Mouse (Mus musculus) limb, embryonic 14.5 days (tissue): ENCODE results near the gene Cipc. TPM values are rescaled to one million over a fixed set of nuclear protein-coding genes. Genes with fewer than 3 reads are reported as not detected.

Source experiments
- ATAC-seq: fragments of 200-750 bp; cut with Nextera tagmentation; 2 replicates; pipeline ENCODE4 v1.8.0; 2017; ENCODE audit warnings: low read depth, moderate number of reproducible peaks, moderate TSS enrichment; ENCODE audit not compliant: low FRiP score
- DNase-seq: peaks from one replicate; pipeline ENCODE4 v3.0.0-alpha.2; 2015; ENCODE audit warnings: low spot score
- H3K27ac ChIP-seq: fragments of 300-500 bp; sonication (generic); replicated peaks from 2 replicates; pipeline ENCODE4 v1.5.1; 2014; ENCODE audit warnings: low read depth, mild to moderate bottlenecking, low read length, moderate library complexity, mixed read lengths
- H3K27me3 ChIP-seq: fragments of 300-500 bp; sonication (generic); 2 replicates; pipeline ENCODE4 v1.6.1; 2014; ENCODE audit warnings: low read length, mixed read lengths; ENCODE audit not compliant: control insufficient read depth, insufficient read depth
- H3K36me3 ChIP-seq: fragments of 300-500 bp; sonication (generic); 2 replicates; pipeline ENCODE4 v1.6.1; 2014; ENCODE audit warnings: mild to moderate bottlenecking, low read length, moderate library complexity, mixed read lengths; ENCODE audit not compliant: control insufficient read depth, insufficient read depth
- H3K4me1 ChIP-seq: fragments of 300-500 bp; sonication (generic); 2 replicates; pipeline ENCODE4 v1.6.1; 2014; ENCODE audit warnings: antibody characterized with exemption, low read length, mixed read lengths; ENCODE audit not compliant: control insufficient read depth, insufficient read depth
- H3K4me2 ChIP-seq: fragments of 300-500 bp; sonication (generic); replicated peaks from 2 replicates; pipeline ENCODE4 v1.6.1; 2014; ENCODE audit warnings: low read depth, mild to moderate bottlenecking, low read length, moderate library complexity; ENCODE audit not compliant: severe bottlenecking
- H3K4me3 ChIP-seq: fragments of 300-500 bp; sonication (generic); replicated peaks from 2 replicates; pipeline ENCODE4 v1.5.1; 2014; ENCODE audit warnings: low read length
- H3K9ac ChIP-seq: fragments of 300-500 bp; sonication (generic); 2 replicates; pipeline ENCODE4 v1.6.1; 2014; ENCODE audit warnings: mild to moderate bottlenecking, low read depth, low read length, moderate library complexity; ENCODE audit not compliant: severe bottlenecking
- H3K9me3 ChIP-seq: fragments of 300-500 bp; sonication (generic); 2 replicates; pipeline ENCODE4 v1.6.1; 2016; ENCODE audit warnings: low read length; ENCODE audit not compliant: control insufficient read depth
- POLR2A ChIP-seq: fragments of 200-500 bp; IDR thresholded peaks from 2 replicates; pipeline ENCODE4 v1.8.0; 2012; ENCODE audit warnings: inconsistent platforms, mild to moderate bottlenecking, moderate library complexity, borderline replicate concordance; ENCODE audit not compliant: insufficient read depth, insufficient read length; ENCODE audit errors: extremely low read depth
- WGBS: fragments of 180-500 bp; shearing (Covaris S2); extraction: QIAGEN DNeasy Blood & Tissue Kit; methylation state at CpG from one replicate; pipeline ENCODE4 v1.1.7; 2014; 5-methylcytosine and 5-hydroxymethylcytosine counted together
- polyA plus RNA-seq, 2 experiments: library from polyadenylated mRNA; depleted of rRNA in 1 of 2; stranded (reverse) in 1 of 2; unstranded in 1 of 2; fragments of >200 nt; fragmentation: Nextera tagmentation in 1 of 2; extraction: Ambion mirVana in 1 of 2; gene quantifications; 2 replicates each; pipeline versions ENCODE4 v1.2.1 to v1.2.3; 2012 to 2014

The Cipc gene
- polyA plus RNA-seq, 2 experiments, result 20.0 to 31.3 TPM

GRCm38 (mm10) chr12:86955894-86956293 lies 9.1 kb downstream of the Cipc start:
- 89% methylated on average over 2 of the region's 2 CpGs for WGBS
- Histone ChIP-seq H3K36me3 (peaks cover 65% of the 10 kb centered on the region), H3K9ac (no peak overlapping the region), H3K9me3 (no peaks in the 10 kb centered on the region), H3K27me3 (no peaks in the 10 kb centered on the region), H3K4me2 (no peak overlapping the region), H3K4me1 (no peaks in the 10 kb centered on the region), H3K4me3 (no peak overlapping the region), H3K27ac (no peak overlapping the region)
- DNase-seq, result no peak
- no peak for TF ChIP-seq POLR2A
- no peak for ATAC-seq

- no peak overlapping the region for H3K9ac ChIP-seq
- H3K27me3 ChIP-seq, result no peaks in the 10 kb centered on the region
- H3K27ac ChIP-seq, result no peak overlapping the region
- ATAC-seq (no peak), DNase-seq (no peak)
- H3K4me1 ChIP-seq, result no peaks in the 10 kb centered on the region
- no peak overlapping the region for H3K4me2 ChIP-seq
- no peaks in the 10 kb centered on the region for H3K9me3 ChIP-seq
- 95% methylated on average over 5 of the region's 5 CpGs for WGBS
- no peak overlapping the region for H3K4me3 ChIP-seq
- TF ChIP-seq POLR2A, result no peak
- peaks cover 82% of the 10 kb centered on the region for H3K36me3 ChIP-seq
Measured at GRCm38 (mm10) chr12:86958558-86958957, 11.7 kb downstream of the Cipc start.

GRCm38 (mm10) chr12:86959661-86960060 lies 12.8 kb downstream of the Cipc start:
- no peak overlapping the region for H3K4me2 ChIP-seq
- no peaks in the 10 kb centered on the region for H3K4me1 ChIP-seq
- no peak overlapping the region for H3K4me3 ChIP-seq
- H3K27me3 ChIP-seq, result no peaks in the 10 kb centered on the region
- H3K9me3 ChIP-seq, result no peaks in the 10 kb centered on the region
- H3K9ac ChIP-seq, result no peak overlapping the region
- DNase-seq, result no peak
- no peak for TF ChIP-seq POLR2A
- ATAC-seq, result no peak
- 96% methylated on average over 5 of the region's 5 CpGs for WGBS
- peaks cover 84% of the 10 kb centered on the region for H3K36me3 ChIP-seq
- H3K27ac ChIP-seq, result no peak overlapping the region

- ATAC-seq, result no peak
- H3K27ac ChIP-seq, result no peak overlapping the region
- H3K4me1 ChIP-seq, result no peaks in the 10 kb centered on the region
- peaks cover 82% of the 10 kb centered on the region for H3K36me3 ChIP-seq
- H3K9me3 ChIP-seq, result no peaks in the 10 kb centered on the region
- no peak overlapping the region for H3K9ac ChIP-seq
- WGBS, result 89% methylated on average over 15 of the region's 15 CpGs
- H3K4me3 ChIP-seq, result no peak overlapping the region
- H3K4me2 ChIP-seq, result no peak overlapping the region
- no peaks in the 10 kb centered on the region for H3K27me3 ChIP-seq
- TF ChIP-seq POLR2A, result no peak
- no peak for DNase-seq
Measured at GRCm38 (mm10) chr12:86960138-86960537, 13.3 kb downstream of the Cipc start.

GRCm38 (mm10) chr12:86960791-86961335 lies 14.0 kb downstream of the Cipc start:
- Histone ChIP-seq H3K27ac (no peak overlapping the region), H3K4me2 (no peak overlapping the region), H3K9ac (no peak overlapping the region), H3K4me1 (no peaks in the 10 kb centered on the region), H3K27me3 (no peaks in the 10 kb centered on the region), H3K4me3 (no peak overlapping the region), H3K9me3 (no peaks in the 10 kb centered on the region), H3K36me3 (peaks cover 77% of the 10 kb centered on the region)
- no peak for DNase-seq
- ATAC-seq, result no peak
- 87% methylated on average over 3 of the region's 3 CpGs for WGBS
- TF ChIP-seq POLR2A, result no peak
